Mouse (Mus musculus) lung, embryonic 16.5 days (tissue): ENCODE measurements around the gene Col11a2. TPM values are rescaled to one million over a fixed set of nuclear protein-coding genes. Genes with fewer than 3 reads are reported as not detected.

Experiments used
- ATAC-seq: fragments of 200-750 bp; cut with Nextera tagmentation; 2 replicates; pipeline ENCODE4 v1.8.0; 2017; ENCODE audit warnings: low read depth, mild to moderate bottlenecking, moderate library complexity
- H3K27ac ChIP-seq: fragments of 300-500 bp; sonication (generic); 2 replicates; pipeline ENCODE4 v1.5.1; 2014; ENCODE audit warnings: mild to moderate bottlenecking, control low read depth, low read length
- H3K27me3 ChIP-seq: fragments of 300-500 bp; sonication (generic); 2 replicates; pipeline ENCODE4 v1.6.1; 2014; ENCODE audit warnings: low read depth, low read length, mixed read lengths; ENCODE audit not compliant: control insufficient read depth, insufficient read depth
- H3K36me3 ChIP-seq: fragments of 300-500 bp; sonication (generic); 2 replicates; pipeline ENCODE4 v1.6.1; 2014; ENCODE audit warnings: low read length; ENCODE audit not compliant: control insufficient read depth, insufficient read depth
- H3K4me1 ChIP-seq: fragments of 300-500 bp; sonication (generic); replicated peaks from 2 replicates; pipeline ENCODE4 v1.6.1; 2014; ENCODE audit warnings: low read length, mixed read lengths; ENCODE audit not compliant: control insufficient read depth, insufficient read depth
- H3K4me2 ChIP-seq: fragments of 300-500 bp; sonication (generic); 2 replicates; pipeline ENCODE4 v1.6.1; 2014; ENCODE audit warnings: low read depth, low read length, control low read depth
- H3K4me3 ChIP-seq: fragments of 300-500 bp; sonication (generic); 2 replicates; pipeline ENCODE4 v1.5.1; 2014; ENCODE audit warnings: mild to moderate bottlenecking, low read length, control low read depth
- H3K9ac ChIP-seq: fragments of 300-500 bp; sonication (generic); 2 replicates; pipeline ENCODE4 v1.6.1; 2014; ENCODE audit warnings: low read length, control low read depth
- H3K9me3 ChIP-seq: fragments of 300-500 bp; sonication (generic); 2 replicates; pipeline ENCODE4 v1.6.1; 2016; ENCODE audit warnings: low read length; ENCODE audit not compliant: control insufficient read depth
- WGBS: fragments of 180-500 bp; shearing (Covaris S2); extraction: QIAGEN DNeasy Blood & Tissue Kit; methylation state at CpG from one replicate; pipeline ENCODE4 v1.1.7; 2014; 5-methylcytosine and 5-hydroxymethylcytosine counted together
- polyA plus RNA-seq: library from polyadenylated mRNA; unstranded; fragments of >200 nt; fragmentation: Nextera tagmentation; extraction: Ambion mirVana; gene quantifications from 2 replicates; pipeline ENCODE4 v1.2.1, GENCODE M21; 2015

Gene Col11a2
- polyA plus RNA-seq, 1 experiment from 2014 or later: 3.7 TPM

DNA sequence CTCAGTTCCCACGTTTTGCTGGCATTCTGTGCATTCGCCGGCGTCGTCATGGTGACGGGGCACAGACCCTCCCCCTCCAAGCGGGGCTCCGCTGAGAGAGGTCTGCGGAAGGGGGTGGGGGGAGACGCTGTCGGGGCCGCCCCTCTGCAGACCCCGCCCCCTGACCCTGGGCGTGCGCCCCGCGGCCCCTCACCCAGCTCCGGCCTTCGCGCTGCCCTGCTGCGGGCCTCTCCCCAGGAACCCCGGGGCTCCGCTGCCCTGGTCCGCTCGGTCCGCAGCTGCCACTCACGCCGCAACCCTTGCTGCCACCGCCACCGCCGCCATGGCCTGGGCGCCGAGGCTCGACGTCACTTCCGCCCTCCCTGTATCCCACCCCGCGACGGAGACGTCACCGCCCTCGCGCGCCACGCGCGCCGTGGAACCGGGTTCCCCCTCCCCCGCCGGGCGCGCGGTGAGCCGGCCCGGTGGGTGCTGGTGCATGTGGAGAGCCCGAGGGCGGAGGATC is 14.9 kb upstream of the Col11a2 start, which contains the start of gene Ring1:
TSS of gene Ring1 (minus strand) at position 364 of the 505 bp plus-strand sequence.
- peak within 1 kb of the TSS; percentile 83 for H3K4me3 ChIP-seq
- peaks cover 6% of the 10 kb centered on the region for H3K9me3 ChIP-seq
- peaks cover 28% of the 10 kb centered on the region for H3K36me3 ChIP-seq
- ATAC-seq: peak; percentile 74
- peak within 1 kb of the TSS; percentile 78 for H3K4me2 ChIP-seq
- peak within 1 kb of the TSS; percentile 95 for H3K9ac ChIP-seq
- WGBS: 0% methylated on average over 38 of the region's 58 CpGs
- H3K27ac ChIP-seq: peak within 1 kb of the TSS; percentile 91
- no peaks in the 10 kb centered on the region for H3K27me3 ChIP-seq
- H3K4me1 ChIP-seq: peaks cover 36% of the 10 kb centered on the region

DNA sequence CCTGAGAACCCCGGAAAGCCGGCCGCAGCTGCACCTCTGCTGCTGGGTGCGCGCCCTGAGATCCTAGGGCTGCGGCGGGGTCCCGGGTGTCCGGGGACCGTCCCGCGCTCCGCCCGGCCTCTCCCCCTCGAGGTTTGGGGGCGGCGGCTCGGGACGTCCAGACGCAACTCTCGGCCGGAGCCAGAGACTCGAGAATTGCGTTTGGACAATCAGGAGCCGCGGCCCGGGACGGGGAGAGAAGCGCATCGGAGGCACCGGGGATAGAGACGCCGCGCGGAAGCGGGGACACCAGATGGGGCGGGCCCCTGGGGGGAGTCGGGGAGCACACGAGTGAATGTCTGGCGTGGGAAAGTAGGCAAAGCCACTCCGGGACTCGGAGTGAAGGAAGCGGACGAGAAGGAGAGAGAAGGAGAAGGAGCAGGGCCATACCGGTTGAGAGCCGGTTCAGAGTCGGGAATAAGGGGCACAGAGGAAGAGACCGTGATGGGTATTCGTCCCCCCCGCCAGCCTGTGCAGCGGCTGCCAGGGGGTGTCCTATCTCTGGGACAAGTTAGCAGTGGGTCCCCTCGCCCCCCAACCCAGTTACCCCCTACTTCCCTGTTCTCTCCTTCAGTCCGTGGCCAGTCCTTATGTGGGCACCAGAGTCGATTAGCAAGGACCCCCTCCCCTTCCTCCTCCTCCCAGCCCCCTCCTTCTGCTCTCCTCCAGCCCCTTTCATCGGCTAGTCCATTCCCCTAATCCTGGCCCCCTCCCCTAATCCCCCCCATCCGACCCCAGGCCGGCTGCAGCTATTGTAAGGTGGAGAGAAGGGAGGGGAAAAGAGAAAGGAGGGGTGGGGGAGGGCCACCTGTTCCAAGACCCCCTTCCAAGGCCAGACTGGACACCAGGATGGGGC is 14.1 kb upstream of the Col11a2 start:
- peak overlapping the region; percentile 91 for H3K27ac ChIP-seq
- peak; percentile 2; the same call in 1 of the 2 replicates for ATAC-seq
- 0 out of 2 replicates have a peak, but pooled peaks cover 2% of the 10 kb centered on the region for H3K9me3 ChIP-seq
- peak overlapping the region; percentile 83 for H3K4me3 ChIP-seq
- 1% methylated on average over 57 of the region's 57 CpGs for WGBS
- no peaks in the 10 kb centered on the region for H3K27me3 ChIP-seq
- peak overlapping the region; percentile 95 for H3K9ac ChIP-seq
- H3K36me3 ChIP-seq: peaks cover 34% of the 10 kb centered on the region
- H3K4me2 ChIP-seq: peak overlapping the region; percentile 78
- peaks cover 43% of the 10 kb centered on the region for H3K4me1 ChIP-seq

GRCm38 (mm10) chr17:34025756-34026151 is 13.5 kb upstream of the Col11a2 start:
- no peaks in the 10 kb centered on the region for H3K9me3 ChIP-seq
- peak overlapping the region; percentile 78 for H3K4me2 ChIP-seq
- H3K27ac ChIP-seq: no peak overlapping the region
- ATAC-seq: no peak
- peaks cover 32% of the 10 kb centered on the region for H3K36me3 ChIP-seq
- H3K9ac ChIP-seq: peak overlapping the region; percentile 95
- H3K27me3 ChIP-seq: no peaks in the 10 kb centered on the region
- WGBS: 24% methylated on average over 7 of the region's 7 CpGs
- peak overlapping the region; percentile 83 for H3K4me3 ChIP-seq
- H3K4me1 ChIP-seq: peaks cover 49% of the 10 kb centered on the region

DNA sequence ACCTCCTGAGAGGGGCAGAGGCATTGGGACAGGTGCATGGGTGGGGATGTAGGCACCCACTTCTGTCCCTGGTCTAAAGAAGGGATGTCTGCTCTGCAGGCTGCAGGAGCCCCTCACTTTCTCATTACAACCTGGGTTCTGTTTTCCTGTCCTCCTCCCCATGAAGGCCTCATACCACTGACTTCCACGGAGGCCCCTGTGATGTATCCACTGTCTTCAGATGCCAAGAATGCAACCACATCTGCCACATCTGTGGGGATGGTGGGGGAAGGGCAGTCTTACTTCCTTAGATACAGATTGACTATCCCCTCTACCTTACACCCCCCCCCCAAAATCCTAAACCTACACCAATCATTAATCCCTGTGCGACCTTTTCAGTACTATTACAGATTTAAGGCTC is 13.0 kb upstream of the Col11a2 start:
- no peak for ATAC-seq
- no peak overlapping the region for H3K4me3 ChIP-seq
- no peak overlapping the region for H3K9ac ChIP-seq
- H3K27ac ChIP-seq: no peak overlapping the region
- no peaks in the 10 kb centered on the region for H3K27me3 ChIP-seq
- H3K4me2 ChIP-seq: no peak overlapping the region
- peaks cover 49% of the 10 kb centered on the region for H3K4me1 ChIP-seq
- H3K9me3 ChIP-seq: no peaks in the 10 kb centered on the region
- peaks cover 27% of the 10 kb centered on the region for H3K36me3 ChIP-seq
- 31% methylated on average over 2 of the region's 2 CpGs for WGBS

GRCm38 (mm10) chr17:34026917-34027655 is 12.2 kb upstream of the Col11a2 start:
- Histone ChIP-seq H3K4me3 (peak overlapping the region; percentile 60), H3K9ac (peak overlapping the region; percentile 60), H3K4me1 (peaks cover 49% of the 10 kb centered on the region), H3K36me3 (peaks cover 23% of the 10 kb centered on the region), H3K4me2 (peak overlapping the region; percentile 95), H3K27ac (peak overlapping the region; percentile 71), H3K27me3 (no peaks in the 10 kb centered on the region), H3K9me3 (no peaks in the 10 kb centered on the region)
- 10% methylated on average over 36 of the region's 36 CpGs for WGBS
- no peak; the same call in 1 of the 2 replicates for ATAC-seq

DNA sequence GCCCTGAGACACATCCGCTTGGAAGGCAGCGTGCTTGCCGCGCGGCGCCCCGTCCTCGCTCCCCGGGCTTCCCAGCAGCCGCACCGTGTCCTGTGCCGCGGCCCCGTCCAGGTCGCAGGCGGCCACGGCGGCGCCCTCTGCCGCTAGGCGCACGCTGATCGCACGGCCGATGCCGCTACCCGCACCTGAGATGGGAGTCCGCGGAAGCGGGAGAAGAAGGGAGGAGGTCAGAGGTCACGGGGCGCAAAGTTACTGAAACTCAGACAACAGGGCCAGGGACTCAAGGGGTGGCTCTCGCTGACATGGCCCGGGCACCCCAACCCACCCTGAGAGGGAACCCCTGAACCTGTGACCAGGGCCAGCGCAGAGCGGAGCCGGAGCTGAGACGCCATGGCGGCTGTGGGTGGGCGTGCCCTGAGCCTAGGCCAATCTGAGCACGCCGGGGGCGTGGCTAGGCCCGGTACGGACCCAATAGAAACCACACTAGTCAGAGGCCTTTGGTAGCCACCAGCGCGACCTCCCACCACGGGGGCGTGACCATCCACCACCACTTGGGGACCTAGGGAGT is 11.5 kb upstream of the Col11a2 start, which contains the start of gene H2-Ke6:
TSS of gene H2-Ke6 (minus strand) at position 405 of the 568 bp plus-strand sequence.
- Histone ChIP-seq H3K9ac (peak within 1 kb of the TSS; percentile 60), H3K27me3 (no peaks in the 10 kb centered on the region), H3K36me3 (peaks cover 19% of the 10 kb centered on the region), H3K27ac (peak within 1 kb of the TSS; percentile 71), H3K4me2 (peak within 1 kb of the TSS; percentile 95), H3K9me3 (no peaks in the 10 kb centered on the region), H3K4me1 (peaks cover 51% of the 10 kb centered on the region), H3K4me3 (peak within 1 kb of the TSS; percentile 60)
- under 1% methylated on average over 49 of the region's 49 CpGs for WGBS
- peak; percentile 75 for ATAC-seq

DNA sequence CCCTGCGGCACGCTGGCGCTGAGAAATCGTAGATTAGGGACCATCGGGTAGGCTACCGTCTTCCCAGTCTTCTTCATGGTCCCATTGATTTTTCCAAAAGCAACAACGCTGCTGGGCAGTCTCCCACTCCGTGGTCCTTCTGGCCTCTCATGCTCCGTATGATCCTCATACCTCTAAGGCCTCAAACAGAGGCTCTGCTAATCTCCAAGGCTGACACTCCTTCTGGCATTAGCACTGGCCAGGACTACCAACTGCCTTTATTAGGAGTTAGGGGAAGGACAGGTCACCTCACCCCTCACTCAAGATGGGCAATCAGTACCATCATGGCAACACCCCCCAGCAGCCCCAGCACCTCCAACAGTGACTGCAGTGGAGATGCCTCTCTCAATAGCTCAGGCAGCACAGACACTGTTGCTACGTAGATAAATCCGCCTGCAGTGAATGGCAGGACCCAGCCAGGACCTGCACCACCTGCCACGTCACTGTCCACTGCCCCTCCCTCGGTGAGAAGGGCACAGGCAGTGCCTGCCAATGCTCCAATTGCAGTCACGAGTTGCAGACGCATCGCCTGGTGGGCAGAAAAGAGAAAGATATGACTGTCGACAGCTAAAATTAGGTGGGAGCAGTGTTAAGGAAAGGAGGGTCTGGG is 10.6 kb upstream of the Col11a2 start:
- H3K4me3 ChIP-seq: no peak overlapping the region
- peak overlapping the region; percentile 95; the same call in 1 of the 2 replicates for H3K4me2 ChIP-seq
- no peak overlapping the region for H3K9ac ChIP-seq
- H3K36me3 ChIP-seq: peaks cover 17% of the 10 kb centered on the region
- H3K9me3 ChIP-seq: no peaks in the 10 kb centered on the region
- H3K27me3 ChIP-seq: no peaks in the 10 kb centered on the region
- H3K4me1 ChIP-seq: peaks cover 58% of the 10 kb centered on the region
- no peak for ATAC-seq
- WGBS: 71% methylated on average over 17 of the region's 17 CpGs
- H3K27ac ChIP-seq: peak overlapping the region; percentile 40

DNA sequence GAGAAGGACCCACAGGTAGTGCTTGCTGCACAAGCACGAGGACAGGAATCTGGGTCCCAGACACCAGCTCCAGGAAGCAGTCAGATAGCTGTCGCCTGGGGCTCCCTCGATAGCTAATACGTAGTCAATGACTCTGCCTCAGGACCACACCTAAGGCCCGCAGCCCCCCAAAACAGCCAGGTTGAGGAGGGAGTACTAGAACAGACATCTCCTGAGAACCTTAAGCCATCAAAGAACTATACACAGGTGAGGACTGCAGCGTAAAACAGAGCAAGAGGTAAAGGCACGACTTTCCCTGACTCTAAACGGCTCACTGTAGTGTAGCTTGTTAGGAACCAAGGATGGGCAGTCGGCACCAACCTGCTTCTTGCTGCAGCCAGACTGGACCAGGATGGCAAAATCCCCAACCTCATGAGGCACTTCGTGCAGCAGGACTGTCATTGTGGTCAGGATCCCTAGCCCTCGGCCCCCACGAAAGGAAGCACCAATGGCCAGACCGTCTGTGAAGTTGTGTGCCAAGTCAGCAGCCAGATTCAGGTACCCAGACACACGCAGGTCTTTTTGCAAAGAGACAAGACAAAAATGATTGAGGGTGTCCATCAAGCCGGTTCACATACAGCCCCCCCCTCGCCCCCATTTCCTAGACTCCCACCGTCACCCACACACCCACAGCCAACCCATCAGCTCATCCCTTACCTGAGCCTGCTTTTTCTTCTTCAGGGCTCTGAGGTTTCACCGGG is 9.9 kb upstream of the Col11a2 start:
- H3K4me2 ChIP-seq: peak overlapping the region; percentile 95
- ATAC-seq: no peak
- peaks cover 20% of the 10 kb centered on the region for H3K36me3 ChIP-seq
- WGBS: 87% methylated on average over 18 of the region's 18 CpGs
- H3K4me1 ChIP-seq: peaks cover 54% of the 10 kb centered on the region
- H3K9me3 ChIP-seq: no peaks in the 10 kb centered on the region
- H3K27ac ChIP-seq: no peak overlapping the region
- H3K9ac ChIP-seq: no peak overlapping the region; the same call in 1 of the 2 replicates
- H3K4me3 ChIP-seq: no peak overlapping the region
- H3K27me3 ChIP-seq: no peaks in the 10 kb centered on the region
